Mouse (Mus musculus) T-helper 1 cell (primary cell): ENCODE measurements around the gene Filip1l.

Experiments
- in situ Hi-C: fragments of 300-600 bp; cut with MboI, MseI; formaldehyde crosslinking; loops from one replicate; pipeline ENCODE4 v1.15.1; 2025; ENCODE audit warnings: high pct_unique_total_duplicates

Filip1l gene

DNA sequence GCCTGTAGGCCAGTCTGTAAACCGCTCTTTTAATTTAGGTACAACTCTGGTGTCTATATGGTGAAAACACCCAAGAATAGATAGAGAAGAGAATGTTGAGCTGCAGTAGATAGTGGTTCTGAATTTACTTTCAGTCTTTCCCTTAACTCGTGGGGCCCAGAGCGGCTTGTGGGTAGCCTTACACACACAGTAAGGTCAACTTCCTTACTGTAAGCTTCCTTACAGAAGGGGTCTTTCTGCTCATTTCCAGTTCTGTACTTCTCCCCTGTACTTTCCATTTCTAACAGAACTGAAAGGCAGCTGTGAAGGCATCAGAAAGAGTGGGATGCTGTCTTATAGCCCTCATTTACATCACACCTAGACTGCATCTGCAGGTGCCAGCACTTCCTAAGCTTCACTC, 78.4 kb downstream of the Filip1l start:
- in situ Hi-C loops = no loop called here

DNA sequence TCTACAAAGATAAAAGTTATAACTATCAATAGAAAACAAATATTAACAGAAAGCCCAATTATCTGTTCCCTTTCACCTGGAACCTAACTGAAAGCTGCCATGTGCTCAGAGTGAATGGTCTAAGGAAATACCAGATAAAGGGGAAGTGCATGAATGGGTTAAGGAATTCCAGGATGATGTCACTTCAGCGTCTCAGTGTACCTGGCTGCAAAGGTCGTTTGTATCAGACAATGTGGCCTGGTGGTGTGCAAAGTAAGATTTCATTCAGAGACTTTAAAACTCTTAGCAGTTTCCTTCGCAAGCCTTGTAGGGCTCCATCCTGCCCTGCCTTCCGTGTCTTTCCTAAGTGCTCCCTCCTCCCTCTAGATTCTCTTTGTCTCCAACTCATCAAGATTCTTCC, 80.3 kb downstream of the Filip1l start:
- in situ Hi-C loops = no loop called here

DNA sequence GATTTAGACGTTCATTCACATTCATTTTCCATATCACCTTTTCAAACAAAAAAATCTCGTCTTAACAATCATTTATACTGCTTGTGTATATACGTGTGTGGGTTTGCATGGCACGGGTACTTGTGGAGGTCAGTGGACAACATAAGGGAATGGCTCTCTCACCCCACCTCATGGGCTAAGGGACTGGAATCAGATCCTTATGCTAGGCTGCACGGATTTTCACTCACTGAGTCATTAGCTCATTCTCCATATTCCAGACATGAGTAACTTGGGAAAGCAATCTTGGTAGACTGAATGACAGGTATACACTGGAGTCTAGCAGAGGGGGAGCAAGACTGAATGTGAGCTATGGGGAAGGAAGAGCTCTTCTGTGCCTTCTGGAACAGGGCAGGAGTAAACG, 80.8 kb downstream of the Filip1l start:
- in situ Hi-C loops = no loop called here

DNA sequence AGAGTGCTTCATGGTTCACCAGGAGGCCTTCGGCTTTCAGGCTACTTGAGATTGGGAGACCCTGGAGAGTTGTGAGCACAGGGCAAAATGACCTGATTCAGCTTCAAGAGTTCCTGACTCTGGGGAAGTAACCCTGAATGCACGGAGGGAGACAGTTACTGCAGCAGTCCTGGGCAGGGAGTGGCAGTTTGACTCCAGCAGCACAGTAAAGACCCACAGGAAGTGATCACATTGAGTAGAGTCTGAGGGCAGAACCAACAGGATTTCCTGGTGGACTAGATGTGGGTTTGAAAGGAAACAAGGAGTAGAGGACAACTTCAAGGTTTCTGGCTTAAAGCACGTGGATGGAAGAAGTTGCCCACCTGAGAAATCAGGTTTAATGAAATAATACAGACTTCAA, 81.7 kb downstream of the Filip1l start:
- in situ Hi-C loops = no loop called here

DNA sequence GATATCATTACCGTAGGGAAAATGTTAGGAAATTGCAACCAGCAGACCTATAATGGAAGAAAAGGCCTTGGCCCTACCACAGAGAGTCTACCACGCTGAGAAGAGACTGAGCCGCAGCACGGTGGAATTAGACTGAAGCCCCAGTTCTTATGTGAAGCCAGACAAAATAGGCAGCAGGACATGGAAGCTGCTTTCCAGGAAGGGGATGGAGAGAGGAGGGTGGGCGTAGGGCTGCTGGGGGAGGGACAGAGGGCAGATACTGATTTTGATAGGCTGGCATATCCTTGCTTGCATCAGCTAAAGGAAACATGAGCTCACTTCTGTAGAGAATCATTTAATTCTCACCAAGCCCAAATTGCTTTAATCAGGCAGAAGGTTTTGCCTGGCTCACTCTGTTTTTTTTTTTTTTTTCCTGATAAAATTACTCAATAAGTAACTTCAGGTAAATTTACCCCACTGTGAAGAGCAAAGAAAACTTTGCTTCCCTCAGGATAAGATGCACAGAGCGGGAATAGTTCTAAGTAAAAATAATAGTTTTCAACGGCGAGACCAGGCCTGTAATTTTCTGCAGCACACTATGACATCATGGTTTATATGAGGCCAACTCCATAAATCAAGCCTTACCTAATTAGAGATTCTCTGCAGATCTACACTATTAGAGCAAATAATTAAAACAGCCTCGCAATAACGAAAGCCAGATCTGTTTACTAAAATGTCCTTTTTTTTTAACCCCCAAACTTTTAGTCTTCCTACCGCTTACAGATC, 84.8 kb downstream of the Filip1l start:
- in situ Hi-C loops = no loop called here

DNA sequence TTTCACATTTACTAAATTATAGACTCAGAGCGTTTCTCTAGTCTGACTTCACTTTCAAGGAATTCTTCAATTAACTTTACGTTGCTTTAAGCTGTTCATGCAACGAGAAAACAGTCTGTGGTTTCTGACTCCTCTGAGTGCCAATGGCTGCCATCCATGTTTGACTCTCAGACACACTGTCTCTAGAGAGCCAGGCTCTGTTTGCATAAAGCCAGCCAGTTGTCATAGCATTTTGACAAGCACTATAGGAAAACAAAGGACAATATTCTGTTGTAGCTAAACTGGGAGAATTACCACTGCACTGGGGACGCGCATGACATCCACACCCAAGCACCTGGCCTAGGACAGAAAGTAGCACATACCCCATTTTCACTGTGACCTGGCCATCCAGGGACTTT, 85.4 kb downstream of the Filip1l start:
- in situ Hi-C loops = no loop called here

DNA sequence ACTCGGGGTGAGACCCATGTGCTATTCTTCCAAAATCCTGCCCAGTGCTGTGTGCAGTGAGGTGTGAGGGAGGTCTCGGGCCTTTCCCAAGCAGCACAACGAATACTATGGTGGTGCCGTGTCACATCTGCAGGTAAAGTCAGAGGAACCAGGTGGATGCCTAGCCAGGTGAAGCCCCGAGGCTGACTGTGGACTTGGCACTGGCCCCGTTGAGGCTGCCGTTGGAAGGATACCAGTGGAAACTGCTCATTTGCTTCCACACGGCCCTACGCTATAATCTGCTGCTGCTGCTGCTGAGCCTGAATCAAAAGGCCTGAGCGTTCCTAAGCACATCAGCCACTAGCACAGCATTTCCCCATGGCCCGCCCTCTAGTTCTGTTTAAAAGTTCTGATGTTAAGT, 86.3 kb downstream of the Filip1l start:
- in situ Hi-C loops = no loop called here

DNA sequence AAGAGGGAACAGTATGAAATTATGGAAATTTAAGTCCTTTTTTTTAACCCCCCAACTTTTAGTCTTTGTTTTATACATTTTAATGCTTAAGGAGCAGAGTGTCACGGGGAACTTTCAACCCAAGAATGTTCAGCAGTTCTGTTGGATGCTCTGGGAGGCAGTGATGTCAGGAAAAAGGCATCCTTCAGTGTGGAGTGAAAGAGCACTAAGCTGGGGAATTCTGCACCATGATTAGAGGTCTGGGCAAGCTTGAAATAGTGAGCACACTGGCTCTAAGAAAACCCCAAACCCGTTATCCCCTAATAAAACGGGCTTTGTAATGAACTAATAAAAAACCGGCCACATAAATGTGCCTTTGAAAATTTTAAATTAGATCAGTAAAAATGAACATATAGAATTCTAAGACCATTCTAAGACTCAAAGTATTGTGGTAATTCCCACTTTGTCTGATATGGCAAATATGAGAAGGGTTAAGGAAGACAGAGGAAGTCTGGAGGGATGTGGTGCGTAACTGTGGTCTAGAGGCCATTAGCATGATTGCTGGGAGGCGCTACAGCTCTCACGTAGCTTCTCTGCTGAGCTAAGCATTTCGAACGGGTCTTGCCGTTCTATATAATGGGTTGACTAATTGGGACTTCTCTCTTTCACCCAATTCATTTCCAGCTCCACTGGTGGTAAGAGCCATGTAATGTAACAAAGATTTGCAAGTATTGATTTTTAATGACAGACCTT, 88.0 kb downstream of the Filip1l start:
- in situ Hi-C loops = no loop called here

DNA sequence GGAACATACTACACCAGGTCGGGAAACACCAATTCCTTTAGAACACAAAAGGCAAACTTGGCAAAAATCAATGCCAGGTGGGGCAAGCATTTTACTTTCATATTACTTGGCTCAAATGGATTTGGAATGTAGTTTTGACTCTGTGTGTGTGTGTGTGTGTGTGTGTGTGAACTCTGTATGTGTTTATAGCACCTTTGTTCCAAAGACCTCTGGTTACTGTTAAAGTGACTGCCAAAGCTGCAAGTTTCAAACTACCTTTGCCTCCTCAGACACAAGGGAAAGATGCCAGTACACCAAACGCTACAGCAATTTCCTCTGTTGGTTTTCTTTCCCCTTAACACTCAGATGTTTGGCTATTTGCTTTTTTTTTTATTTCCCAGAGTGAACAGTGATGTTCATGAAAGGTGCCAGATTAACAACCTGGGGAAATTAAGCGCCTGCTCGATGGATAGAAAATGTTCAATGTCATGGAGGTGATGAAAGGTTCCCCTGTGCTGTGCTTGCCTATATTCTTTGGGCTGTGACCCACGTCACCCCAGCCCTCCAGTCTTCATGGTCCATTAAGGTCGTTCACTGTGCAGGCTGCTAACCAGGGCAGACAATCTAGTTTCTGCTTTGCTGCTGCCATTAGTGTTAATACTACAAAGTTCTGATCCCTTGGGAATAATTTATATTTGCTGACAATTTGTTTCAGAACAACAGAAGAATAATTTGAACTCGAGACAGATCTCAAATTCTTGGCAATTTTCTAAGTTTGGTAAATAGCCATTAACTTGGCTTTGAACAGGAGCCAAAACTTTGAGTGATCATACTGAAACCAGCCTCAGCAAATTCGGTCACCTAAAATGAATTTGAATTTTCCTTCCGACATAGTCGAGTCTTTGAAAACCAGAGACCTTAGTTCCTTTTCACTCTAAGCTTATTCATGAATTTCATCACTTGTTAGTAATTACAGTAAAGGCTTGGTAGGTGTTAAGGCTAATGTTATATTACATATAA, 92.5 kb downstream of the Filip1l start:
- in situ Hi-C loops = no loop called here

DNA sequence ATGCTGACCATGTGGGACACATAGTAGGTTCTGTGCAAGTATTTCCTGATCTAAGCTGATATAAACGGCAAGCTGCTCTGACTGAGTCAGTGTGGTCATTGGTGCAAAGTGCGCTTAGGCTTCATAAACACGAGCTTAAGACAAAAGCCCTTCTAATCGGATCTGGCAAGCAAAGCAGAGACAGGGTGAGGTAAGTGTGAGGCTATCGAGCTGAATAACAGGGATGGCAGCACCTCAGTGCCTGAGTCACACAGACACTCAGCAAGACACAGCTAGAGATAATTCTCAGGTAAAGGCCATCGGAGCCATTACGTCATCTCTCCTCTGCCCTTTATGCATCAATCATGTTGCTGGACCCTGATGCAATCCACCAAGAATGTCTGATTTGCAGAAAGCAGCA, 100.1 kb downstream of the Filip1l start:
- in situ Hi-C loops = no loop called here

DNA sequence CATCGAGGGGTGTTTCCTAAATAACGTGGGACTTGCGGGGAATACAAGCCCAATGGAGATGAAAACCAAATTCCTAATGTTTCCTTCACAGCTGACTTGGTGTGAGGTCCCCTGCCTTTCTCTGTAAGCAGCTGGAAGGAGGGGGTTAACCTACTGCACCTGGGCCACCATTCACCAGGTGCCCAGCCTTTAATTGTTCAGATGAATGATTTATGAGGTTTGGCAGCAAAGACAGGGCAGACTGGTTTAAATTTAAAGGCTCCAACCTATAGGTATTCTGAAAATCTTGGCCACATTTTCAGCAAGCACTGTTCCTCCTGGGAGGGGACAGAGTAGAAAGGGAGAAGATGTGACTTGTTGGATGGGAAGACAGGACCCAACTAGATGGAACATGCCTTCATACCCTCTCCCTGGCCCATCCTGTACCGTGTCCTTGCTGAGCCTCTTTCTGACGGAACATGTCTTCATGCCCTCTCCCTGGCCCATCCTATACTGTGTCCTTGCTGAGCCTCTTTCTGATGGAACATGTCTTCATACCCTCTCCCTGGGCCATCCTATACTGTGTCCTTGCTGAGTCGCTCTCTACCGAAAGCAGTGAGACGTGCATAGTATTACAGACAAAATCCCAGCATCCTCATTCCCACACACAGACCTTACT, 101.3 kb downstream of the Filip1l start:
- in situ Hi-C loops = no loop called here

DNA sequence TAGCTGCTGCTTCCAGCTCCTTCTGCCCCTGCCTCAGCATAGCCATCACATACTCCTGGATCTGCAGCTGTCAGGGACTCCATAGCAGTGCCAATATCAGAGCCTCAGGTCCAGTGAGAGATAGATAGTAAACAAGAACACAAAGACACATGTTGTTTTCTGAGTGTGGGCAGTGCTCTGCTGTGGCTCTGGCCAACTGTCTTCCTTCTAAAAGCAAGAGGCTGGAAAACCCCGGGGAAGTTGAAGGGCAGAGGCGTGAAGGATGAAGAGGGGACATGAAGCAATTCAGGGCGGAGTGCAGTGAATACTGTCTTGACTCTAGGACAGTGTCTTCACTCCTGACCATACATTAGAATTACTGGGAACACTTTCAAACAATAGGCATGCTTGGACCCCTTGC, 102.7 kb downstream of the Filip1l start:
- in situ Hi-C loops = no loop called here

DNA sequence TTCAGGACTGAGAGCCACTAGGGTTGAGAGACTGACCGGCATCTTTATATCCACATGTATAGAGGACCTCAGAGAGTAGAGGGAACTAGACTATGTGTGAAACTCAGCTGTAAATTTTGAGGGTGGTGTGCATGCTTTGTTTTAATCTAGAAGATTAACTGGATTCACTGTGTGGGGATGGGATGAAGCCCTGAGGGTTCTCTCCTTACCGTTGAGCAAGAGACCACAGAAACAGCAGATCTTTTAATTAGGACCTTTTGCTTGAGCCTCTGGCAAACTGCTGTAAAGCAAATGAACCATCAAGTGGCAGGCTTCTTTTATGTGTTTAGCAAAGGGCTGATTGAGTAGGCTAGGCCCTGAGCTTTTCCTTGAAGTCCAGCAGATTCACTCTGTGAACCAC, 103.1 kb downstream of the Filip1l start:
- in situ Hi-C loops = no loop called here

DNA sequence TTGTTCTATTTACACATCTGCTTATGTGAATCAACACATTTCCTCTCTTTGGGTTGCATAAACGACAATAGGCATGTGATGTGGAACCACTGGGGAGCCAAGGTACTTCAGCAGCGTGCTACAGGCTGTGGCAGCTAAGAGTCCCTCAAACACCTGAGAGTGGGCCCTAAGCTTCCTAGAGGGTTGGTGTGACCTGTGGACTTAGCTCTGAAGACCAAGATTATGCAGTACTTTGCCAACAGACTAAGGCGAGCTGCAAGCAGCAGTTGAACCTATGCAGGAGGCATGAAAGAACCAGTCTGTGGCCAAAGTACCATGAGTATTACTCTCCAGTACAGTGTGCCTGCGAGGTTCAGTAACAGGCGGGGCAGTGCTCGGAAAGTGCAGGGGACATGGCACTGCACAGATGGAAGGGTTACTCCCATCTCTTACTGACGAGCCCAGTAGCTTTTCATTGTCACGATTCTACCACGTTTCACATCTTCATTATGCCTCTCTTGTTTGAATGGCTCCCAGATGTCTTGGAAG, 112.6 kb downstream of the Filip1l start:
- in situ Hi-C loops = no loop called here

DNA sequence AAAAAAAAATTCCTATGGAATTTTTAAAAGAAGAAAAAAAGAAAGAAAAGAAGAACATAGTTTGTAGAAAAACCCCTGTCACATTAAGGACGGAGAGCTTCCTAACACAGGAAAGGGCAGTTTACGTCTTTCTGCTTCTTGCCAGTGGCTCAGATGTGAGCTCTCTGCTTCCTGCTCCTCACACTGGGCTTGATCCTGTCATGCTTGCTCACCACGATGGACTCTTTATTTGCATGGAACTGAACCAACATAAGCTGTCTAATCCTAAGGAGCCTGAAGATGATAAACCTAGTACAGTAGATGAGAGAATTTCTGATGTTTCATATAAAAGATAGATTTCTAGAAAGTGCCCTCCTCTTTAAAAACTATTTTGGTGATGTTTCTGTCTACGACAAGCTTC, 116.4 kb downstream of the Filip1l start:
- in situ Hi-C loops = no loop called here

DNA sequence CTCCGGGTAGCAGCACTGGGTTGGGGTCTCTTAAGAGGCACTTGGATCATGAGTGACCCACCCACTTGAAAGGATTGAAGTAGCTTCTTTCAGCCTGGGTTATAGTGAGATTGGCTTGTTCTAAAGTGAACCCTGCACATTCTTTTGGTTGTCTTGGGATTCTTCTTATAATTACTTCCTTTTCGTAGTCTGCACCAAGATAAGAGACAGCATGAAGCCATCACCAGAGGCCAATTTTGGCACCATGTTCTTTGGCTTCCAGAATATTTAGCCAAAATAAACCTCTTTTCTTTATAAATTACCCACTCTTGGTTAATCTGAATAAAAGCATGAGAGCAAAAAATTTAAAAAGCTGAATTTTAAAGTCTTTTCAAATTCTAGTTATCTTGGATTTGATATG, 117.0 kb downstream of the Filip1l start:
- in situ Hi-C loops = no loop called here

DNA sequence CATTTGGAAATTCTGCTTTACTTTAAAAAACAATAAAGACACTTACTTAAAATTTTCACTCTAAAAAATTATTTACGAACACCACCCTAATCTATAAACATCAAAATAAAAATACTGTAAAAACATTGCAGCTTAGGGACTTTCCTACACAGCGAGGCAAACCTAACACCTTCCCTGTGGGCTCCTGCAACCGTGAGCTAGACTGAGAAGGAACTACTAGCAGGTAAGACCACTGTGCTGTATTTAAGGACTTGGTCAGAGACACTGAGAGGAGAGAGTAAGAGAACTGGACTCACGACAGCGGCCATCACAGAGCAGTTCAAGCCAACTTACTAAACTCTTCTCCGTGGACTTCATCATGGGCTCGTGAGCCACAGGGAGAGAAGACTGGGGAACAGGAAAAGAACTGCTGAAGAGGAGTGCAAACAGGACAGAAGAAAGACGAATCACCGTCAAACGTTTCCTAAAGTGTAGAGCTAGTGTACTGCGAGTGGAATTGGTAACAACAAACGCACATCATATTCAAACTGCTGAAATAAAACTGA, 117.5 kb downstream of the Filip1l start:
- in situ Hi-C loops = no loop called here

DNA sequence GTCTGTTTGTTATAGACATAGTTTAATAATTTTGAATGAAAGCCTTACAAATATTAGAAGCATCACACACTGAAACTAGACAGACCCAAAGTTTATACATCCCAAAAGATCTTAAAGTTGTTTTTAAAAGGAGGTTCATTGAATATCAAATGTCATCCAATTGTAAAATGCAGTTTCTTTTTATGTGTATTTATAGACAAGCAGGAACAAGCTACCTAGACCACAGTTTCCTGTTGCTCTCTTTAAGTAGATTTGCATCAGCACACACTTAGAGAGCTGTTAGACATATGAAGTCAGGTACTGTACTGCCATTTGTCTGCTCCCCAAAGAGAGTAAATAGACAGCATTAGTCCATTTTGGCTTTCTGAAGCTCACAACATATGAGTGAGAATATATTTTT, 118.2 kb downstream of the Filip1l start:
- in situ Hi-C loops = no loop called here

DNA sequence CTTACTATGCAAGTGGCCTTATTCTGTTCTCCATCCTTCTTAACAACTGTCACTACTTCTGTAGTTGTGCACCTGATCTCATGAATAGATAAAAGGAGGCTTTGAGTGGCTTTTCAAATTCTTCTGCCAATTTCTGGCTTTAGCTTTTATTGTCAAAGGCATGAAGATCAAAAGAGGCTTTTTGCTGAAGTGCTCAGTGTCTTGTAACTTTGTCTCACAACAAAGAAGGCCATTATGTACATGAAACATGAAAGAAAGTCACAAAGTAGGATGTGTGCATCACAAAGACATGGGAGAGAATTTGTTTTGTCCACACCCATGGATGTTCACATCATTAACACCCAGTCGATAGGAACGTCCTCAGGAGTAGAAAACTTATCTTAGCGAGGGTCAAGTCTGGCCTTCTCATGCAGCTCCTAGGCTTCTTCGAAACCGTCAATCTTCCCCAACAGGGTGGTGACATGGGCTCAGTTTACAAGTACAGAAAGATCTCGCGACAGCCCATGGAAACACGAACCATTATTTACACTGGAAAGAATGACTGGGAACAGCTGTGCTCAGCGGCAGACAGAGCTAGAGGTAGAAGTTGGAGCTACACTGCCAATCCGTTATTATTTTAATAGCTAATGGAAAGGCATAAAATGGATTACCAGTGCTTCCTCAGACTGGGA, 120.7 kb downstream of the Filip1l start:
- in situ Hi-C loops = no loop called here

DNA sequence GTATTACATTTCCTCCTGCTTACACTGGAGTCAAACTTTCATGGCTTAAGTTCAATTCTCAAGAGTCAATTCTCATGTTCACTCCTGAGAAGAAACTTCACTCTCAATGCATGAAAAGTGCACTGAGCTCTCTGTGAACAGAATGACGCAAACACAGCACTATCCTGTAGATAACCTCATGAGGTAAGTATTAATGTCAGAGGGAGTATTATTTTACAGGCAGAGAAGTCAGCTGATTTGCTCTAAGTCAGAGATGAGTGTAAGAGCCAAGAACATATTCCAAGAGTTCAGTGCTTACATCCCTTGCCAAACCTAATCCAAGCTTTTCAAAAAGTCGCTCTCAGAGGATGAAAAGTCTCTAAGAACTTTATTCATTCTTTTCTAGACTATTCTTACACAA, 125.6 kb downstream of the Filip1l start:
- in situ Hi-C loops = no loop called here

DNA sequence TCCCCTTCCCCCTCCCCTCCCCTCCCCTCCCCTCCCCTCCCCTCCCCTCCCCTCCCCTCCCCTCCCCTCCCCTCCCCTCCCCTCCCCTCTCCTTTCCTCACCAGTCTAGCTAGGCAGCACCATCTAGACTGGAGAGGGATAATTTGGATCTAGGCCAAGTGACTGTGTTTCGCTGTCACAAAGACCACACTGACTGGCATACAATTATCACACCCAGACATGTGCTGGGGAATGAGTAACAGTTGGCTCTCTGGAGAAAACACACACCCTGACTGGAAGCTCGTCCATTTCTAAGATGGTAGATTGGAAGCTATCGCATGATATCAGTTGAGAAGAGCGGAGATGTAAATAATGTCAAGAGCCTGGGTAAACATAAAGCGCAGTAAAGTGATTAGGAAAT, 126.9 kb downstream of the Filip1l start:
- in situ Hi-C loops = no loop called here
